Mouse (Mus musculus) gastrocnemius, adult 8-10 months (tissue): ENCODE data around the gene Nbl1. TPM values are rescaled to one million over a fixed set of nuclear protein-coding genes. Genes with fewer than 3 reads are reported as not detected.

ENCODE experiments used
- DNase-seq, 2 experiments: peaks; one replicate each; pipeline ENCODE4 v3.0.0; 2022; ENCODE audit warnings: low spot score in 2 of 2
- total RNA-seq, 4 experiments: library from RNA; stranded (reverse); gene quantifications; 2 replicates each; pipeline ENCODE4 v1.2.4; 2022

Gene Nbl1
- total RNA-seq, 4 experiments from 2014 or later = 11.6 to 26.3 (median 16.5) TPM

GRCm38 (mm10) chr4:139068287-139068686 is 24.5 kb downstream of the Nbl1 start:
- no peak for DNase-seq

- no peak for DNase-seq
Observed at GRCm38 (mm10) chr4:139064831-139065230, 28.0 kb downstream of the Nbl1 start.

- DNase-seq = no peak
Observed at GRCm38 (mm10) chr4:139059569-139059968, 33.2 kb downstream of the Nbl1 start.

- DNase-seq = no peak
Observed at GRCm38 (mm10) chr4:139058029-139058428, 34.8 kb downstream of the Nbl1 start.

- DNase-seq = no peak
Observed at GRCm38 (mm10) chr4:139057291-139057690, 35.5 kb downstream of the Nbl1 start.

- no peak for DNase-seq
Observed at GRCm38 (mm10) chr4:139055744-139056143, 37.0 kb downstream of the Nbl1 start.

- no peak for DNase-seq
Observed at GRCm38 (mm10) chr4:139055336-139055735, 37.5 kb downstream of the Nbl1 start.

- no peak for DNase-seq
Observed at GRCm38 (mm10) chr4:139054300-139054923, 38.4 kb downstream of the Nbl1 start.

- DNase-seq = no peak
Observed at GRCm38 (mm10) chr4:139053391-139053790, 39.4 kb downstream of the Nbl1 start.

GRCm38 (mm10) chr4:139052796-139053195 is 40.0 kb downstream of the Nbl1 start:
- no peak for DNase-seq

- DNase-seq = no peak
Observed at GRCm38 (mm10) chr4:139048518-139048917, 44.3 kb downstream of the Nbl1 start.

GRCm38 (mm10) chr4:139046354-139046753 is 46.4 kb downstream of the Nbl1 start:
- no peak for DNase-seq

- DNase-seq = no peak
Observed at GRCm38 (mm10) chr4:139044566-139044965, 48.2 kb downstream of the Nbl1 start.

GRCm38 (mm10) chr4:139043600-139043999 is 49.2 kb downstream of the Nbl1 start:
- DNase-seq = no peak

- DNase-seq = no peak
Observed at GRCm38 (mm10) chr4:139042611-139043010, 50.2 kb downstream of the Nbl1 start.

- DNase-seq = no peak
Observed at GRCm38 (mm10) chr4:139040084-139040839, 52.5 kb downstream of the Nbl1 start.

GRCm38 (mm10) chr4:139037795-139038607 is 54.8 kb downstream of the Nbl1 start:
- no peak for DNase-seq

GRCm38 (mm10) chr4:139035799-139036198 is 57.0 kb downstream of the Nbl1 start:
- DNase-seq = no peak

- DNase-seq = no peak
Observed at GRCm38 (mm10) chr4:139034942-139035341, 57.9 kb downstream of the Nbl1 start.

- no peak for DNase-seq
Observed at GRCm38 (mm10) chr4:139034540-139034939, 58.3 kb downstream of the Nbl1 start.

GRCm38 (mm10) chr4:139034010-139034367 is 58.8 kb downstream of the Nbl1 start:
- no peak for DNase-seq
